Mouse (Mus musculus) MEL (cell line): ENCODE results near the gene Papola. TPM values are rescaled to one million over a fixed set of nuclear protein-coding genes. Genes with fewer than 3 reads are reported as not detected.

ENCODE experiments used
- DNase-seq: peaks from one replicate; pipeline ENCODE4 v3.0.0; 2011; ENCODE audit warnings: low read depth, low spot score
- H3K27ac ChIP-seq: 2 replicates; pipeline ENCODE4 v1.5.1; 2012; ENCODE audit warnings: low read depth, mild to moderate bottlenecking, control low read depth, low read length, moderate library complexity; ENCODE audit not compliant: control insufficient read depth
- H3K27me3 ChIP-seq, 2 experiments: fragments of 150-350 bp in 1 of 2; sonication (generic) in 1 of 2; 2 replicates each; pipeline ENCODE4 v1.6.1; 2012; ENCODE audit warnings: low read length in 2 of 2, mild to moderate bottlenecking in 2 of 2, improper control_type of control experiment in 1 of 2, moderate library complexity in 1 of 2; ENCODE audit not compliant: insufficient read depth in 2 of 2, control insufficient read depth in 1 of 2
- H3K36me3 ChIP-seq, 2 experiments: 2 replicates each; pipeline ENCODE4 v1.6.1; 2012 to 2014; ENCODE audit warnings: low read length in 2 of 2, improper control_type of control experiment in 1 of 2, inconsistent platforms in 1 of 2, mild to moderate bottlenecking in 1 of 2; ENCODE audit not compliant: insufficient read depth in 2 of 2, control insufficient read depth in 1 of 2
- H3K4me1 ChIP-seq, 2 experiments: fragments of 150-350 bp in 1 of 2; sonication (generic) in 1 of 2; 2 replicates each; pipeline ENCODE4 v1.6.1; 2012; ENCODE audit warnings: low read length in 2 of 2, improper control_type of control experiment in 1 of 2, mild to moderate bottlenecking in 1 of 2; ENCODE audit not compliant: insufficient read depth in 2 of 2, control insufficient read depth in 1 of 2
- H3K4me3 ChIP-seq, 2 experiments: fragments of 150-350 bp in 1 of 2; sonication (generic) in 1 of 2; 2 replicates each; pipeline ENCODE4 v1.5.1; 2012; ENCODE audit warnings: low read depth in 2 of 2, low read length in 2 of 2, mild to moderate bottlenecking in 2 of 2, moderate library complexity in 2 of 2, control low read depth in 1 of 2, improper control_type of control experiment in 1 of 2; ENCODE audit not compliant: control insufficient read depth in 1 of 2, insufficient read depth in 1 of 2
- H3K79me2 ChIP-seq: 2 replicates; pipeline ENCODE4 v1.6.1; 2012; ENCODE audit warnings: mild to moderate bottlenecking, low read length, moderate library complexity; ENCODE audit not compliant: control insufficient read depth, poor library complexity, insufficient read depth
- H3K9ac ChIP-seq: 2 replicates; pipeline ENCODE4 v1.6.1; 2012; ENCODE audit warnings: low read depth, mild to moderate bottlenecking, control low read depth, low read length, moderate library complexity; ENCODE audit not compliant: control insufficient read depth, poor library complexity, severe bottlenecking
- H3K9me3 ChIP-seq: fragments of 150-350 bp; sonication (generic); replicated peaks from 2 replicates; pipeline ENCODE4 v1.6.1; 2012; ENCODE audit warnings: mild to moderate bottlenecking, low read length, improper control_type of control experiment, moderate library complexity; ENCODE audit not compliant: insufficient read depth
- BHLHE40 ChIP-seq: IDR thresholded peaks from 2 replicates; pipeline ENCODE4 v1.6.1; 2012; ENCODE audit warnings: low read depth, mild to moderate bottlenecking, inconsistent platforms, low read length, improper control_type of control experiment, borderline replicate concordance
- CHD1 ChIP-seq: IDR thresholded peaks from 2 replicates; pipeline ENCODE4 v1.6.1; 2012; ENCODE audit warnings: low read depth, mild to moderate bottlenecking, inconsistent platforms, low read length, improper control_type of control experiment
- CHD2 ChIP-seq: IDR thresholded peaks from 2 replicates; pipeline ENCODE4 v1.6.1; 2011; ENCODE audit warnings: low read length, improper control_type of control experiment
- CTCF ChIP-seq, 3 experiments: IDR thresholded peaks in 2 of 3; conservative IDR thresholded peaks in 1 of 3; 2 replicates each; pipeline ENCODE4 v1.5.1; 2011 to 2012; ENCODE audit warnings: low read length in 3 of 3, low read depth in 2 of 3, mild to moderate bottlenecking in 2 of 3, improper control_type of control experiment in 1 of 3, inconsistent platforms in 1 of 3, mixed read lengths in 1 of 3, moderate library complexity in 1 of 3; ENCODE audit not compliant: control insufficient read depth in 1 of 3, insufficient read depth in 1 of 3, poor library complexity in 1 of 3, severe bottlenecking in 1 of 3
- E2F4 ChIP-seq: IDR thresholded peaks from 2 replicates; pipeline ENCODE4 v1.6.1; 2011; ENCODE audit warnings: low read depth, low read length, improper control_type of control experiment, borderline replicate concordance
- ELF1 ChIP-seq: IDR thresholded peaks from 2 replicates; pipeline ENCODE4 v1.6.1; 2014; ENCODE audit warnings: low read depth, mild to moderate bottlenecking, inconsistent platforms, low read length, improper control_type of control experiment, moderate library complexity
- EP300 ChIP-seq, 2 experiments: IDR thresholded peaks; 2 replicates each; pipeline ENCODE4 v1.6.1; 2011; ENCODE audit warnings: improper control_type of control experiment in 2 of 2, low read length in 2 of 2, low read depth in 1 of 2, mild to moderate bottlenecking in 1 of 2
- ETS1 ChIP-seq: IDR thresholded peaks from 2 replicates; pipeline ENCODE4 v1.6.1; 2012; ENCODE audit warnings: low read depth, mild to moderate bottlenecking, inconsistent platforms, low read length, improper control_type of control experiment, moderate library complexity
- HCFC1 ChIP-seq: IDR thresholded peaks from 2 replicates; pipeline ENCODE4 v1.6.1; 2012; ENCODE audit warnings: low read depth, mild to moderate bottlenecking, inconsistent platforms, low read length, improper control_type of control experiment, moderate library complexity
- KAT2A ChIP-seq: conservative IDR thresholded peaks from 2 replicates; pipeline ENCODE4 v1.6.1; 2012; ENCODE audit warnings: low read depth, low read length, improper control_type of control experiment, inconsistent platforms
- MAFK ChIP-seq: IDR thresholded peaks from 2 replicates; pipeline ENCODE4 v1.6.1; 2011; ENCODE audit warnings: low read depth, mild to moderate bottlenecking, low read length, improper control_type of control experiment, borderline replicate concordance
- MAX ChIP-seq: IDR thresholded peaks from 2 replicates; pipeline ENCODE4 v1.6.1; 2011; ENCODE audit warnings: low read length, improper control_type of control experiment
- MAZ ChIP-seq: IDR thresholded peaks from 2 replicates; pipeline ENCODE4 v1.6.1; 2012; ENCODE audit warnings: low read depth, mild to moderate bottlenecking, inconsistent platforms, low read length, improper control_type of control experiment
- MEF2A ChIP-seq: IDR thresholded peaks from 2 replicates; pipeline ENCODE4 v1.6.1; 2014; ENCODE audit warnings: low read depth, mild to moderate bottlenecking, inconsistent platforms, low read length, improper control_type of control experiment; ENCODE audit not compliant: poor library complexity, insufficient replicate concordance, severe bottlenecking; ENCODE audit errors: extremely low read depth
- MYC ChIP-seq: IDR thresholded peaks from 2 replicates; pipeline ENCODE4 v1.6.1; 2011; ENCODE audit warnings: low read depth, mild to moderate bottlenecking, low read length, improper control_type of control experiment, moderate library complexity
- NRF1 ChIP-seq: IDR thresholded peaks from 2 replicates; pipeline ENCODE4 v1.6.1; 2014; ENCODE audit warnings: low read depth, mild to moderate bottlenecking, inconsistent platforms, low read length, improper control_type of control experiment, moderate library complexity; ENCODE audit not compliant: poor library complexity, insufficient read depth, severe bottlenecking
- POLR2A ChIP-seq, 2 experiments: IDR thresholded peaks; 2 replicates each; pipeline ENCODE4 v1.6.1; 2011 to 2012; ENCODE audit warnings: low read length in 2 of 2, mild to moderate bottlenecking in 2 of 2, control low read depth in 1 of 2, improper control_type of control experiment in 1 of 2, low read depth in 1 of 2, moderate library complexity in 1 of 2; ENCODE audit not compliant: control insufficient read depth in 1 of 2, insufficient read depth in 1 of 2, poor library complexity in 1 of 2
- POLR2AphosphoS2 ChIP-seq: IDR thresholded peaks from 2 replicates; pipeline ENCODE4 v1.6.1; 2011; ENCODE audit warnings: low read length, improper control_type of control experiment
- RAD21 ChIP-seq: IDR thresholded peaks from 2 replicates; pipeline ENCODE4 v1.6.1; 2011; ENCODE audit warnings: mild to moderate bottlenecking, low read depth, low read length, improper control_type of control experiment
- SIN3A ChIP-seq: IDR thresholded peaks from 2 replicates; pipeline ENCODE4 v1.6.1; 2012; ENCODE audit warnings: low read length, improper control_type of control experiment, inconsistent platforms
- SMC3 ChIP-seq: IDR thresholded peaks from 2 replicates; pipeline ENCODE4 v1.6.1; 2011; ENCODE audit warnings: low read depth, low read length, improper control_type of control experiment
- TBP ChIP-seq: IDR thresholded peaks from 2 replicates; pipeline ENCODE4 v1.8.0; 2011; ENCODE audit warnings: low read depth, low read length, improper control_type of control experiment
- USF1 ChIP-seq: IDR thresholded peaks from 2 replicates; pipeline ENCODE4 v1.6.1; 2014; ENCODE audit warnings: low read depth, mild to moderate bottlenecking, inconsistent platforms, low read length, improper control_type of control experiment, moderate library complexity
- USF2 ChIP-seq, 2 experiments: IDR thresholded peaks; 2 replicates each; pipeline ENCODE4 v1.6.1; 2011 to 2012; ENCODE audit warnings: improper control_type of control experiment in 2 of 2, low read length in 2 of 2, borderline replicate concordance in 1 of 2, inconsistent platforms in 1 of 2, low read depth in 1 of 2, mild to moderate bottlenecking in 1 of 2; ENCODE audit not compliant: insufficient read depth in 1 of 2
- ZMIZ1 ChIP-seq: IDR thresholded peaks from 2 replicates; pipeline ENCODE4 v1.6.1; 2012; ENCODE audit warnings: low read depth, mild to moderate bottlenecking, inconsistent platforms, low read length, improper control_type of control experiment, moderate library complexity
- polyA plus RNA-seq, 2 experiments: library from polyadenylated mRNA; stranded (reverse) in 1 of 2; unstranded in 1 of 2; fragments of >175 nt in 1 of 2; fragments of >200 nt in 1 of 2; gene quantifications; 2 replicates each; pipeline versions ENCODE4 v1.2.1 to v1.2.4; 2012; ENCODE audit warnings: low replicate concordance in 2 of 2, low read depth in 1 of 2; ENCODE audit not compliant: insufficient read length in 2 of 2, insufficient read depth in 1 of 2, missing spikeins in 1 of 2
- total RNA-seq: library from RNA; depleted of rRNA; stranded (reverse); fragments of 300-350 nt; gene quantifications from 2 replicates; pipeline ENCODE4 v1.2.3, GENCODE M21; 2012

Papola gene
- total and polyA plus RNA-seq, 3 experiments: 144 to 329 (median 193) TPM

DNA sequence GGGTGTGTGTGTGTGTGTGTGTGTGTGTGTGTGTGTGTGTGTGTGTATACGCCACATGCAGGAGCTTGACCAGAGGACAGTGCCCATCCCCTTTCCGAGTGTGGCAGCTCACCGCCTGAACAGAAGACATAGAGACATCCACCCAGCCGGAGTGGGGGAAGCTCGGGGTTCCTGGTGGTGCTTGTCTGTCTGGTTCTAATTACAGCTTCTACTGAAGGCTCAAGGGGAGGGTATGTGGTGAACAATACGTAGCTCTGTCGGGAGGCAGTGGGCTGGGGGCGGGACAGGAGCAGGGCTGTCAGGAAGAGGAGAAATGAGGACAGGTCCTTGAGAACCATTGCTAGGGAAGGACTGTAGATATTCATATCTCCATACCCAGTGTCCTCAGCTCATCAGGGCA is 64.6 kb downstream of the Papola start:
- Histone ChIP-seq H3K27me3 (no peaks in the 10 kb centered on the region), H3K27ac (no peak overlapping the region), H3K9me3 (no peaks in the 10 kb centered on the region), H3K4me1 (no peaks in the 10 kb centered on the region), H3K9ac (no peak overlapping the region), H3K4me3 (no peak overlapping the region), H3K36me3 (no peaks in the 10 kb centered on the region), H3K79me2 (no peaks in the 10 kb centered on the region)
- no peak for DNase-seq
- TF ChIP-seq MAX (no peak), KAT2A (no peak), POLR2AphosphoS2 (no peak), SMC3 (no peak), CHD1 (no peak), CHD2 (no peak), NRF1 (no peak), MAFK (no peak), USF1 (no peak), HCFC1 (no peak), POLR2A (IDR thresholded peaks at IDR 0.05; ENCODE audit: control insufficient read depth in 1 of 2, insufficient read depth in 1 of 2, low read depth in 1 of 2, low read length in 2 of 2, poor library complexity in 1 of 2) (no peak), BHLHE40 (no peak), ZMIZ1 (no peak), ETS1 (no peak)
- TF ChIP-seq, all 39 proteins: peak for 0

- Histone ChIP-seq H3K27ac (no peak overlapping the region), H3K9me3 (no peaks in the 10 kb centered on the region), H3K4me1 (no peaks in the 10 kb centered on the region), H3K79me2 (no peaks in the 10 kb centered on the region), H3K9ac (no peak overlapping the region), H3K27me3 (no peaks in the 10 kb centered on the region), H3K4me3 (no peak overlapping the region), H3K36me3 (no peaks in the 10 kb centered on the region)
- TF ChIP-seq NRF1: no peak
- TF ChIP-seq MAZ: no peak
- no peak for TF ChIP-seq MAFK
- TF ChIP-seq CHD1: no peak
- no peak for TF ChIP-seq RAD21
- no peak for TF ChIP-seq EP300 (IDR thresholded peaks at IDR 0.05; ENCODE audit: low read depth in 1 of 2, low read length in 2 of 2)
- TF ChIP-seq TBP: no peak
- TF ChIP-seq E2F4: no peak
- TF ChIP-seq MYC: no peak
- no peak for TF ChIP-seq POLR2AphosphoS2
- no peak for TF ChIP-seq POLR2A (IDR thresholded peaks at IDR 0.05; ENCODE audit: control insufficient read depth in 1 of 2, insufficient read depth in 1 of 2, low read depth in 1 of 2, low read length in 2 of 2, poor library complexity in 1 of 2)
- TF ChIP-seq MAX: no peak
- no peak for TF ChIP-seq SIN3A
- no peak for TF ChIP-seq MEF2A
- TF ChIP-seq BHLHE40: no peak
- TF ChIP-seq USF2 (IDR thresholded peaks at IDR 0.05; ENCODE audit: borderline replicate concordance in 1 of 2, insufficient read depth in 1 of 2, low read depth in 1 of 2, low read length in 2 of 2): no peak
- no peak for TF ChIP-seq SMC3
- TF ChIP-seq ELF1: no peak
- no peak for TF ChIP-seq CTCF (IDR thresholded peaks at IDR 0.05 in 2 of 3, conservative IDR thresholded peaks at IDR 0.05 in 1 of 3; ENCODE audit: control insufficient read depth in 1 of 3, insufficient read depth in 1 of 3, low read depth in 2 of 3, low read length in 3 of 3, poor library complexity in 1 of 3, severe bottlenecking in 1 of 3)
- TF ChIP-seq ZMIZ1: no peak
- no peak for DNase-seq
Observed at GRCm38 (mm10) chr12:105850675-105851074, 66.2 kb downstream of the Papola start.
